Mouse (Mus musculus) hindbrain, embryonic 14.5 days (tissue): Measurements from ENCODE around the gene Gjb3. TPM values are rescaled to one million over a fixed set of nuclear protein-coding genes. Genes with fewer than 3 reads are reported as not detected.

Experiments
- ATAC-seq: fragments of 200-750 bp; cut with Nextera tagmentation; 2 replicates; pipeline ENCODE4 v1.8.0; 2017; ENCODE audit warnings: moderate number of reproducible peaks, mild to moderate bottlenecking, moderate TSS enrichment, moderate library complexity; ENCODE audit not compliant: low FRiP score
- DNase-seq: peaks from one replicate; pipeline ENCODE4 v3.0.0-alpha.2; 2015; ENCODE audit warnings: low spot score
- H3K27ac ChIP-seq: fragments of 300-500 bp; sonication (generic); 2 replicates; pipeline ENCODE4 v1.5.1; 2014; ENCODE audit warnings: mild to moderate bottlenecking, moderate library complexity
- H3K27me3 ChIP-seq: fragments of 300-500 bp; sonication (generic); 2 replicates; pipeline ENCODE4 v1.6.1; 2014; ENCODE audit warnings: mild to moderate bottlenecking, low read length, mixed read lengths; ENCODE audit not compliant: control insufficient read depth, insufficient read depth
- H3K36me3 ChIP-seq: fragments of 300-500 bp; sonication (generic); replicated peaks from 2 replicates; pipeline ENCODE4 v1.6.1; 2014; ENCODE audit not compliant: control insufficient read depth, insufficient read depth
- H3K4me1 ChIP-seq: fragments of 300-500 bp; sonication (generic); replicated peaks from 2 replicates; pipeline ENCODE4 v1.6.1; 2014; ENCODE audit warnings: antibody characterized with exemption, low read length, mixed read lengths; ENCODE audit not compliant: control insufficient read depth, insufficient read depth
- H3K4me2 ChIP-seq: fragments of 300-500 bp; sonication (generic); replicated peaks from 2 replicates; pipeline ENCODE4 v1.6.1; 2014; ENCODE audit warnings: mild to moderate bottlenecking, moderate library complexity
- H3K4me3 ChIP-seq: fragments of 300-500 bp; sonication (generic); replicated peaks from 2 replicates; pipeline ENCODE4 v1.5.1; 2014; ENCODE audit warnings: mild to moderate bottlenecking, low read length
- H3K9ac ChIP-seq: fragments of 300-500 bp; sonication (generic); 2 replicates; pipeline ENCODE4 v1.6.1; 2014
- H3K9me3 ChIP-seq: fragments of 300-500 bp; sonication (generic); 2 replicates; pipeline ENCODE4 v1.6.1; 2016; ENCODE audit warnings: low read length; ENCODE audit not compliant: control insufficient read depth
- WGBS: fragments of 180-500 bp; shearing (Covaris S2); extraction: QIAGEN DNeasy Blood & Tissue Kit; methylation state at CpG from one replicate; pipeline ENCODE4 v1.1.7; 2014; 5-methylcytosine and 5-hydroxymethylcytosine counted together
- polyA plus RNA-seq: library from polyadenylated mRNA; unstranded; fragments of >200 nt; fragmentation: Nextera tagmentation; extraction: Ambion mirVana; gene quantifications from 2 replicates; pipeline ENCODE4 v1.2.1, GENCODE M21; 2014

The Gjb3 gene
- polyA plus RNA-seq, 1 experiment from 2014 or later: not detected

DNA sequence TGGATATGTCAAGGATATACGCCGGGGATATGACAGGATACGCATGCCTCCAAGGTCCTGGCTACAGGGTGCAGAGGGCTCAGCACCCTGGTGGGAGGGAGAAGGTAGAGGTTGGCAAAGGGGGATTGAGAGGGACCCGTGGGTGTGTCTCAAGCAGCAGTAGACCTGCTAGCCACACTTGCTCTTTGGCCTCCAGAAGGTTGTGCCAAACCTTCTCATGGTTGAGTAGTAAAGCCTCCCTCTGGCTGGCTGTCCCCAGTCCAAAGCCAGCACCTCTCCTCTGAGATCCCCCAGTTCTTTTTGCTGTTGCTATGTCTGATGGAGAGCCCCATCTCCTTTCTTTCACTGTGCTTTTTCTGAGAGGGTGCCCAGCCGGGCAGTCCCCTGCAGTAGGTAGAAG lies 5.4 kb downstream of the Gjb3 start:
- DNase-seq: no peak
- H3K36me3 ChIP-seq: no peaks in the 10 kb centered on the region
- no peak overlapping the region for H3K27ac ChIP-seq
- H3K4me2 ChIP-seq: no peak overlapping the region
- ATAC-seq: no peak
- peaks cover 8% of the 10 kb centered on the region; the same call in 1 of the 2 replicates for H3K4me1 ChIP-seq
- peaks cover 14% of the 10 kb centered on the region for H3K27me3 ChIP-seq
- H3K9me3 ChIP-seq: no peaks in the 10 kb centered on the region
- H3K9ac ChIP-seq: no peak overlapping the region
- no peak overlapping the region for H3K4me3 ChIP-seq
- WGBS: 93% methylated on average over 5 of the region's 5 CpGs

DNA sequence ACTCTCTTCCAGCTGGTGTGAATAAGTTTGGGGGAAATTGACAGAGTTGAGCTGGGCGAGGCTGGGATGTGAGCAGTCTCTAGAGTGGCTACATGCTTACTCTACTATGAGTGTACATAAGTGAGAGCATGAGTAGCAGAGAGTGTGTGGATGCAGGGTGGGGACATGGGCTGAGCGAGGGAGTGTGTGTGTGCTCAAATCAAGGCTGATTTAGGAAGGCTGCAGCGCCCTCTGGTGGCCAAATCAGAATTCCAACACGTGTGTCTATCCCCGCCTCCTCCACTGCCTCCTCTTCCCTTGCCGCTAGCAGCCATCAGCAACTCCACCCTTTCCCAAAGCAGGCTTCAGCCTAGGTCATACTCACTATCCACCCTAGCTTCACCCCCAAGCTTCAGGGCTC lies 5.9 kb downstream of the Gjb3 start:
- Histone ChIP-seq H3K4me1 (peaks cover 3% of the 10 kb centered on the region; the same call in 1 of the 2 replicates), H3K9me3 (no peaks in the 10 kb centered on the region), H3K4me2 (no peak overlapping the region), H3K36me3 (no peaks in the 10 kb centered on the region), H3K9ac (no peak overlapping the region), H3K4me3 (no peak overlapping the region), H3K27me3 (peaks cover 9% of the 10 kb centered on the region; the same call in 1 of the 2 replicates), H3K27ac (no peak overlapping the region)
- DNase-seq (peak; percentile 95), ATAC-seq (peak; percentile 65; the same call in 1 of the 2 replicates)
- WGBS: 7% methylated on average over 6 of the region's 6 CpGs

DNA sequence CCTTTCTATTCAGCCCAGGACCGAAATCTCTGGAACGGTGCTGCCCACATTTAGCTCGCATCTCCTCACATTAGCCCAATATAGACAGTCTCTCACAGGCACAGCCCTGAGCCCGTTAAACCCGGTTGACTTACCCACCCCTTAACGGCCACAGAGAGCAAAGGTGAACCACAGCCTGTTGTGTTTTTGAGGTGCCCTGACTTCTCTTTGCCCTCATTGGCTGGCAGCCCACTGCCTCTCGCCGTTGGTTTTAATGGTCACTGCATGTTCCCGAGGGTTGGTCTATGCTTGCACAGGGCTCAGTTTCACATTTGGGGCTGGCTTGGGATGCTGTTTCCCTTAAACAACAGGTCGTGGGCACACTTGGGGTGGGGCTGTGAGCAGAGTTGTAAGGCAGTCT lies 6.3 kb downstream of the Gjb3 start:
- 76% methylated on average over 10 of the region's 10 CpGs for WGBS
- no peaks in the 10 kb centered on the region for H3K4me1 ChIP-seq
- ATAC-seq (no peak), DNase-seq (no peak)
- 0 out of 2 replicates have a peak, but pooled peaks cover 7% of the 10 kb centered on the region for H3K27me3 ChIP-seq
- H3K4me3 ChIP-seq: no peak overlapping the region
- no peaks in the 10 kb centered on the region for H3K9me3 ChIP-seq
- no peak overlapping the region for H3K4me2 ChIP-seq
- no peak overlapping the region for H3K9ac ChIP-seq
- no peaks in the 10 kb centered on the region for H3K36me3 ChIP-seq
- no peak overlapping the region for H3K27ac ChIP-seq

- H3K27me3 ChIP-seq: 0 out of 2 replicates have a peak, but pooled peaks cover 3% of the 10 kb centered on the region
- H3K4me3 ChIP-seq: no peak overlapping the region
- no peak for ATAC-seq
- no peak for DNase-seq
- no peaks in the 10 kb centered on the region for H3K4me1 ChIP-seq
- H3K9ac ChIP-seq: no peak overlapping the region
- H3K9me3 ChIP-seq: no peaks in the 10 kb centered on the region
- H3K36me3 ChIP-seq: no peaks in the 10 kb centered on the region
- H3K4me2 ChIP-seq: no peak overlapping the region
- WGBS: 88% methylated on average over 3 of the region's 3 CpGs
- no peak overlapping the region for H3K27ac ChIP-seq
Observed at GRCm38 (mm10) chr4:127323651-127324050, 7.0 kb downstream of the Gjb3 start.

- H3K4me1 ChIP-seq: no peaks in the 10 kb centered on the region
- ATAC-seq: no peak; the same call in 1 of the 2 replicates
Observed at GRCm38 (mm10) chr4:127319613-127320012, 11.0 kb downstream of the Gjb3 start.

GRCm38 (mm10) chr4:127317143-127317542 lies 13.5 kb downstream of the Gjb3 start:
- DNase-seq: peak; percentile 31
- H3K4me1 ChIP-seq: no peaks in the 10 kb centered on the region
- no peak overlapping the region for H3K9ac ChIP-seq
- H3K4me2 ChIP-seq: no peak overlapping the region
- no peak overlapping the region for H3K27ac ChIP-seq
- H3K4me3 ChIP-seq: no peak overlapping the region
- WGBS: 60% methylated on average over 4 of the region's 4 CpGs
- H3K9me3 ChIP-seq: no peaks in the 10 kb centered on the region
- H3K36me3 ChIP-seq: no peaks in the 10 kb centered on the region
- H3K27me3 ChIP-seq: no peaks in the 10 kb centered on the region; the same call in 1 of the 2 replicates
- ATAC-seq: no peak

More at GRCm38 (mm10) chr4:127319613-127320012, 11.0 kb downstream of the Gjb3 start:
- Histone ChIP-seq H3K36me3 (no peaks in the 10 kb centered on the region), H3K27me3 (no peaks in the 10 kb centered on the region; the same call in 1 of the 2 replicates), H3K4me3 (no peak overlapping the region), H3K4me2 (no peak overlapping the region), H3K9me3 (no peaks in the 10 kb centered on the region), H3K9ac (no peak overlapping the region), H3K27ac (no peak overlapping the region)
- 7% methylated on average over 3 of the region's 3 CpGs for WGBS
- peak; percentile 89 for DNase-seq

DNA sequence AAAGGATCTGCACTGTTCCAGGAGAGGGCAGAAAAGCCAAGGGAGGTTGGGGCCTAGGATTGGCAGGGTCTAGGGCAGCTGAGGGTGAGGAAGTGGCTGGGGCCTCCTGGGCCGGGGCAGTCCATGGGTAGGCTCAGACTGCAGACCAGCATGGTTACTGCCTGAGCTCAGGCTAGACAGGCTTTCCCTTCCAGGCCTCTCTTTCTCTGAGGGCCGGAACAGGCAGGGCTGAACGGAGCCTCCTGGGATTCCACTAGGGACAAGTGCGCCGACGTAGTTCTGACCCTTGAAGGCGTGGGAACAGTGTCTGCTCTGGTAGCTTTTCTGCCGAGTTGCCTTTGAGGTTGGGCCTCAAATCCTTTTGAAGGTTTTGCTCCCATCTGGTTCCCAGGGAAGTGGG lies 14.9 kb downstream of the Gjb3 start:
- DNase-seq (no peak), ATAC-seq (no peak)
- no peaks in the 10 kb centered on the region for H3K9me3 ChIP-seq
- H3K4me1 ChIP-seq: no peaks in the 10 kb centered on the region
- H3K4me2 ChIP-seq: no peak overlapping the region
- no peak overlapping the region for H3K9ac ChIP-seq
- H3K27ac ChIP-seq: no peak overlapping the region
- 86% methylated on average over 8 of the region's 8 CpGs for WGBS
- H3K36me3 ChIP-seq: no peaks in the 10 kb centered on the region
- H3K4me3 ChIP-seq: no peak overlapping the region
- H3K27me3 ChIP-seq: no peaks in the 10 kb centered on the region; the same call in 1 of the 2 replicates

GRCm38 (mm10) chr4:127314585-127314984 lies 16.1 kb downstream of the Gjb3 start:
- Histone ChIP-seq H3K4me1 (no peaks in the 10 kb centered on the region), H3K9ac (peak overlapping the region; percentile 69; the same call in 1 of the 2 replicates), H3K27me3 (no peaks in the 10 kb centered on the region; the same call in 1 of the 2 replicates), H3K36me3 (no peaks in the 10 kb centered on the region), H3K4me3 (peak overlapping the region; percentile 48; the same call in 1 of the 2 replicates), H3K4me2 (peak overlapping the region; percentile 85), H3K27ac (no peak overlapping the region), H3K9me3 (no peaks in the 10 kb centered on the region)
- no peak for DNase-seq
- ATAC-seq: no peak
- WGBS: 40% methylated on average over 9 of the region's 9 CpGs

GRCm38 (mm10) chr4:127313861-127314260 lies 16.8 kb downstream of the Gjb3 start, which contains the start of gene Gja4:
TSS of gene Gja4 (minus strand) at chr4:127314039.
- Histone ChIP-seq H3K36me3 (no peaks in the 10 kb centered on the region), H3K27ac (no peak within 1 kb of the TSS), H3K4me3 (peak within 1 kb of the TSS; percentile 48), H3K4me2 (peak within 1 kb of the TSS; percentile 85), H3K9me3 (no peaks in the 10 kb centered on the region), H3K4me1 (no peaks in the 10 kb centered on the region), H3K9ac (peak within 1 kb of the TSS; percentile 69), H3K27me3 (no peaks in the 10 kb centered on the region; the same call in 1 of the 2 replicates)
- 1% methylated on average over 25 of the region's 25 CpGs for WGBS
- ATAC-seq: peak; percentile 76; the same call in 1 of the 2 replicates
- peak; percentile 80 for DNase-seq
